Mouse (Mus musculus): ENCODE results near the gene Apol9b. TPM values are rescaled to one million over a fixed set of nuclear protein-coding genes. Genes with fewer than 3 reads are reported as not detected.

Gene Apol9b
- polyA plus RNA-seq, 1 experiment: 0.41 TPM

DNA sequence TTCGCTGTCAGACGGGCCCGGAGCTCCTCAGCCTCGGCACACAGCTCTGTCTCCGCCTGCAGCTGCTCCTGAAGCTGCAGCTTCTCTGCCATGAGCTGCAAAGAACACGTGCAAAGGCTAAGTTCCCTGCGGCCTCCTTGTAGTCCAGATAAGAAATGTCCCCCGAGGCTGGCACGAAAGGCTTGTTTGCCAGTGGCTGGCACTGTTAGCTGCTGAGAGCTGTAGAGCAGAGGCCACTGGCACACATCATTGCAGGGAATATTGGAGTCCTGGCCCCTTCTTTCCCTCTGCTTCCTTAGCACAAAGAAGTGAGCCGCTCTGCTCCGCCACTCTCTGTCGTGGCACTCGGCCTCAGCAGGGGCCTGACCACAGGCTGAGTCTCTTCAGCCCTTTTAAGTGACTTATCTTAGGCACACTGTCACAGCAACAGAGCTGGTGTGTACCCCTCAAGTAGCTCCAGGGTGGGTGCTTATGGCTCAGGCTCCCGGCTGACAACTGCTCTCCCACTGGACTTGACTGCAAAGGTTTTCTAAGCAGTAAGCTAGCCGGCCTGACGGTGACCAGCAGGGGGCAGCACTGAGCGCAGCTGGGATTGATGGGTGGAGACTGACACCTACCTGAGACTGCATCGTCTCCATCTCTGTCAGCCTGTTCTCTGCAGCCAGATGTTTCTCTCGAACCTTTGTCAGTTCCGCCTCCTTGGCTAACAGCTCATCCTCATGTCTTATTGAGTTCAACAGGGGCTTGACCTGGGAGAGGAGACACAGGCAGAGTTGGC is 46.5 kb downstream of the Apol9b start:
- DNase-seq: peak; percentile 76 to 88
- H3K4me3 ChIP-seq (replicated peaks; ENCODE audit: insufficient read depth, low read depth, low read length): no peak overlapping the region
- no peak overlapping the region for H3K27ac ChIP-seq (ENCODE audit: insufficient read depth, low read length)
- H3K4me1 ChIP-seq (ENCODE audit: control insufficient read depth, insufficient read depth, low read length): peaks cover 4% of the 10 kb centered on the region; the same call in 1 of the 2 replicates
- H3K27me3 ChIP-seq (ENCODE audit: control insufficient read depth, insufficient read depth, low read length): no peaks in the 10 kb centered on the region
- TF ChIP-seq CTCF (IDR thresholded peaks at IDR 0.05; ENCODE audit: borderline replicate concordance, insufficient read depth, low read depth, low read length): peak; percentile 98
- TF ChIP-seq POLR2A (IDR thresholded peaks at IDR 0.05; ENCODE audit: borderline replicate concordance, insufficient read depth, low read length): no peak
- 62% methylated on average over 20 of the region's 20 CpGs for WGBS

DNA sequence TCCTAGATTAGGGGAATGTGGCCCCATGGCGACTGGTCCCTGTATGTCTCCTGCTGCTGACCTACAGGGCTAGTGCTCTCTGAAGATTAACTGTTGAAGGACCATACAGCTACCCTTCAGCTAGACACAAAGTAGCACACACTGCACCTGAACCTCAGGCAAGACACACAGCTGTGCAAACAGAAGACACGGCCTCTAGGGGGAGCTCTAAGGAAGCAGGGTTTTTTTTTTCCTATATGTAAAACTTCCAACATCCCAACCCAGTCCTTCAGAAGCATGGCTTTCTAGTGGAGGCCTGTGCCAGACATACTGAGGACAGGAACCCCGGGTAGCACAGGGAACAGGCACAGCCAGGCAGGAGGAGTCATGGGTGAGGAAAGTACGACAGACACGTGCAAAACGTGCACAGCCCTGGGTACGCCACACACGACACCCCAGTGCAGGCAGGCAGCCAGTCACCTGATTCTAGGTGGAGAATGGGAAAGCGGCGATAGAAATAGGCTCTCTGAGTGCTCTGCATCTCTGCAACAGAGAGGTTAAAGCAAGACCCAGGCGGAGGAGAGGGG is 53.7 kb downstream of the Apol9b start:
- Histone ChIP-seq H3K4me1 (ENCODE audit: control insufficient read depth, insufficient read depth, low read length) (peaks cover 10% of the 10 kb centered on the region), H3K27ac (ENCODE audit: insufficient read depth, low read length) (no peak overlapping the region), H3K4me3 (replicated peaks; ENCODE audit: insufficient read depth, low read depth, low read length) (no peak overlapping the region), H3K27me3 (ENCODE audit: control insufficient read depth, insufficient read depth, low read length) (no peaks in the 10 kb centered on the region)
- DNase-seq: no peak
- peak; percentile 40 for TF ChIP-seq CTCF (IDR thresholded peaks at IDR 0.05; ENCODE audit: borderline replicate concordance, insufficient read depth, low read depth, low read length)
- TF ChIP-seq POLR2A (IDR thresholded peaks at IDR 0.05; ENCODE audit: borderline replicate concordance, insufficient read depth, low read length): no peak
- 77% methylated on average over 11 of the region's 11 CpGs for WGBS

DNA sequence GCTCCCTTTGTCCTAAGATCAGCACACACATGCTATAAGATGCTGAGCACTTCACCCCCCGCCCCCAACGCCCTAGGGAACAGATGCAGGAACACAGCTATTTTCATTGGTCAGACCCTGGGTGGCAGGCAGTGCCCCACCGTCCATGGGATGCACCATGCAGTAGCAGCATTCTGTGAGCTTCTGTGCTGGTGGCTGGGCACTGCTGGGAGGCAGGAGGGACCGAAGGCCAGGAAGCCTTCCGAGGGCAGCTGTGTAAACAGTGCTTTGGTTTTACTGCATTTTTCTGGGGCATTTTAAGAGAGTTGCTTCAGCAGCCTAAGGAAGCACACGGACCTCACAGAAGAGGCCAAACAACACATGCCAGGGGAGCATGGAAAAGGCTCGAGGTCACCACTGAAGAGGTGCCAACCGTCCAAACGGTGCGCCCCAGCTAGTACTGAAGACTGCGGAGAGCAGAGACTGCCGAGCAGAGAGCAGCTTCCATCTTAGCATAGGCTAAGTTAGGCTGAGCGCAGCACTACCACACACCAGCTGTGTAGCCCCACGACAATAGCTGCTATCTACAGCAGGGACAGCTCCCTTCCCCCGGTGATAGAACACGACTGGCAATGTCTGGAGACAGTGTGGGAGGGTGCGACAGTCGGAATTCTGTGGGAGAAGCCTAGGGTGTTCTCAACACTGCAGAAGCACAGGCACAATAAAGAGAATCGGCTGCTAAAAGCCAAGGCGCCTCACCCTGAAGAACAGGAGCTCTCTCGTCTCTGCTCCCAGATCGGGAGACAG is 55.4 kb downstream of the Apol9b start:
- Histone ChIP-seq H3K27me3 (ENCODE audit: control insufficient read depth, insufficient read depth, low read length) (no peaks in the 10 kb centered on the region), H3K4me3 (replicated peaks; ENCODE audit: insufficient read depth, low read depth, low read length) (no peak overlapping the region), H3K4me1 (ENCODE audit: control insufficient read depth, insufficient read depth, low read length) (peaks cover 22% of the 10 kb centered on the region), H3K27ac (ENCODE audit: insufficient read depth, low read length) (no peak overlapping the region)
- TF ChIP-seq CTCF (IDR thresholded peaks at IDR 0.05; ENCODE audit: borderline replicate concordance, insufficient read depth, low read depth, low read length): no peak
- TF ChIP-seq POLR2A (IDR thresholded peaks at IDR 0.05; ENCODE audit: borderline replicate concordance, insufficient read depth, low read length): no peak
- WGBS: 78% methylated on average over 22 of the region's 22 CpGs
- no peak for DNase-seq

DNA sequence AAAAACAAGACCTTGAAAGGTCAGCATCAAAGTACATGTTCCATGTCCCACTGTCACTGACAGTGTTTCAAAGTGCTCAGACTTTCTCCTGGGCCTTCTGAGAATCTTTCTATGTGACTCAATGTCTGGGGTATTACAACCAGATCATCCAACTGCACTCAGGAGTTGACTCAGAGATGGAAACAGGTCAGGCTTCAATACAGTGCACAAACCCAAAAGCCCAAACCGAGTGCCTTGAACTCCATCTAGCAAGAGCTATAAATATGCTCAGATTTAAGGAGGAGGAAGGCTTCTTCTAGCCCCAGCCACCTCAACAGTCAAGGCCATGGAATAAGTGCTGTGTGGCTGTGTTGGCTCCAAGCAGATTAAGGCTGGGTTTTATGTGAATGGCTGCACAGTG is 57.0 kb downstream of the Apol9b start:
- WGBS: 95% methylated on average over 1 of the region's 1 CpGs
- Histone ChIP-seq H3K4me1 (ENCODE audit: control insufficient read depth, insufficient read depth, low read length) (peaks cover 31% of the 10 kb centered on the region), H3K27me3 (ENCODE audit: control insufficient read depth, insufficient read depth, low read length) (no peaks in the 10 kb centered on the region), H3K4me3 (replicated peaks; ENCODE audit: insufficient read depth, low read depth, low read length) (no peak overlapping the region), H3K27ac (ENCODE audit: insufficient read depth, low read length) (no peak overlapping the region)
- no peak for DNase-seq
- TF ChIP-seq CTCF (IDR thresholded peaks at IDR 0.05; ENCODE audit: borderline replicate concordance, insufficient read depth, low read depth, low read length) (no peak), POLR2A (IDR thresholded peaks at IDR 0.05; ENCODE audit: borderline replicate concordance, insufficient read depth, low read length) (no peak)

Other genes starting within 250 kb of the Apol9b start
- gene Apol11a, start 220.8 kb upstream of the Apol9b start, polyA plus RNA-seq (2012; rRNA removed): not detected in 2 replicates
- gene Apol7c, start 195.7 kb upstream of the Apol9b start, polyA plus RNA-seq (2012; rRNA removed): not detected in 2 replicates
- gene 1700025B11Rik, start 167.1 kb upstream of the Apol9b start, polyA plus RNA-seq (2012; rRNA removed): not detected in 2 replicates
- gene Apol10b, start 132.9 kb upstream of the Apol9b start, polyA plus RNA-seq (2012; rRNA removed): 0.17 and 0.31 TPM in 2 replicates
- not detected in 2 replicates for gene Gm36245, start 129.8 kb upstream of the Apol9b start, polyA plus RNA-seq (2012; rRNA removed)
- 0.13 TPM in 1 of 2 replicates, not detected in the other for gene Apol11b, start 85.8 kb upstream of the Apol9b start, polyA plus RNA-seq (2012; rRNA removed)
- not detected in 2 replicates for gene Apol7e, start 30.2 kb upstream of the Apol9b start, polyA plus RNA-seq (2012; rRNA removed)
- 6.9 and 8.2 TPM in 2 replicates for gene Apol8, start 28.0 kb downstream of the Apol9b start, polyA plus RNA-seq (2012; rRNA removed)
- gene Myh9, start 113.1 kb downstream of the Apol9b start, polyA plus RNA-seq (2012; rRNA removed): 44.2 and 45.2 TPM in 2 replicates
- gene Txn2, start 200.0 kb downstream of the Apol9b start, polyA plus RNA-seq (2012; rRNA removed): 221 and 225 TPM in 2 replicates
- gene Foxred2, start 227.7 kb downstream of the Apol9b start, polyA plus RNA-seq (2012; rRNA removed): 30.0 and 33.4 TPM in 2 replicates
- 119 and 126 TPM in 2 replicates for gene Eif3d, start 241.8 kb downstream of the Apol9b start, polyA plus RNA-seq (2012; rRNA removed)